ENCODE assay signal across 15 mouse cellular contexts in the genomic region with DNA sequence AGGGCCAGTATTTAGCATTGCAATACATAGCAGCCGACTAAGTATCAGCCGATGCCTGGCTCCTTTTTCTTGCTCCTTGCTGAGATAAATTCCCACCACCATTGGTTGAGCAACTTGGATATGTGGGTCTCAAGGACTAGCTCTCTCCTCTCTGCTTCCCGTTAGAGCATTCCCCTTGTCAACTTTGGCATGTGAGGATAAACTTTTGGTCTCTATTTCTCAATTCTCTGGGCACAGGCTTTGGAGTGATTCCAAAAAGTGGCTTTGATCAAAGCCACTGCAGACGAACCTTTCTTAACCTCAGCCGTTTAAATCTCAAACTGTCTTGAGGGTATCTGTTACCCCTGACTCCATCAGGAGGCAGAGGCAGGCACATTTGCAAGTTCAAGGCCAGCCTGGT.
"Had no signal": no experiment of that assay in that cellular context is flagged by ENCODE, and none has a peak within 500 bp of the region (broad histone marks: within the 10 kb centered on the region; RNA-seq: fewer than 3 reads in every experiment).

No protein-coding gene starts in this region.

- H3K36me3 ChIP-seq: limb, embryonic 12.5 days; liver, embryonic 15.5 days; lung, embryonic 15.5 days; midbrain, embryonic 12.5 days; neural tube, embryonic 13.5 days had no signal

- H3K9ac ChIP-seq: limb, embryonic 12.5 days; liver, embryonic 15.5 days; lung, embryonic 15.5 days; midbrain, embryonic 12.5 days; neural tube, embryonic 13.5 days had no signal

- H3K9me3 ChIP-seq: limb, embryonic 12.5 days; liver, embryonic 15.5 days; lung, embryonic 15.5 days; midbrain, embryonic 12.5 days; neural tube, embryonic 13.5 days had no signal

- DNase-seq: kidney, adult 9 months; kidney, postnatal 10 days; kidney, postnatal 4 days; liver; lung, postnatal 36 days; retina, postnatal 1 day; right cerebral cortex, postnatal 4 days; thymus, postnatal 4 days had no signal

- H3K27ac ChIP-seq: layer of hippocampus, adult 2 months; limb, embryonic 12.5 days; liver, embryonic 15.5 days; lung, embryonic 15.5 days; midbrain, embryonic 12.5 days; neural tube, embryonic 13.5 days had no signal

- H3K4me2 ChIP-seq: limb, embryonic 12.5 days; liver, embryonic 15.5 days; lung, embryonic 15.5 days; midbrain, embryonic 12.5 days; neural tube, embryonic 13.5 days had no signal

- ATAC-seq: midbrain, embryonic 16.5 days had no signal

- H3K27me3 ChIP-seq: limb, embryonic 12.5 days; liver, embryonic 15.5 days; lung, embryonic 15.5 days; midbrain, embryonic 12.5 days; neural tube, embryonic 13.5 days had no signal

- H3K4me3 ChIP-seq: layer of hippocampus, adult 2 months; limb, embryonic 12.5 days; liver, embryonic 15.5 days; lung, embryonic 15.5 days; midbrain, embryonic 12.5 days; neural tube, embryonic 13.5 days had no signal

- H3K4me1 ChIP-seq: limb, embryonic 12.5 days; liver, embryonic 15.5 days; lung, embryonic 15.5 days; midbrain, embryonic 12.5 days; neural tube, embryonic 13.5 days had no signal
